Mouse (Mus musculus): ENCODE measurements around the gene Nav3.
A peak's percentile ranks its signal among the peaks of the same experiment; 100 is the strongest.

Gene Nav3

DNA sequence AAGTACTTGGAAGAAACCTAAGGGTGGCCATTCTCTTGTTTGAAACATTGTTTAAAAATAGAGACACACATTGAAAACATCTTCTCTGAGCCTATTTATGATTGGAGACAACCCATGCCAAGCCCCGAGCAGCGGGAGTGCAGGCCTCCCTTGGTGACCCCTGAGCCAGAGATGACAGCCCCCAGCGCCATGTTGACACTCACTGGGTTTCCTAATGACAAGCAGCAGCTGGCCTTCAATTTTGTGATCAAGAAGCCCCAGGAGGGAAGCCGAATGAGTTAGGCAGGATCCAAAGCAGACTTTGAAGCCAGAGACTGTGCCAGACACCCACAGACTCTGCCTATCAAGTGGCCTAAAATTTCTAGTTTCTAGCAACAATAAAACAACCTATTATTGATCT, 263.1 kb downstream of the Nav3 start:
- DNase-seq (ENCODE audit: low spot score in 2 of 2) = no peak

DNA sequence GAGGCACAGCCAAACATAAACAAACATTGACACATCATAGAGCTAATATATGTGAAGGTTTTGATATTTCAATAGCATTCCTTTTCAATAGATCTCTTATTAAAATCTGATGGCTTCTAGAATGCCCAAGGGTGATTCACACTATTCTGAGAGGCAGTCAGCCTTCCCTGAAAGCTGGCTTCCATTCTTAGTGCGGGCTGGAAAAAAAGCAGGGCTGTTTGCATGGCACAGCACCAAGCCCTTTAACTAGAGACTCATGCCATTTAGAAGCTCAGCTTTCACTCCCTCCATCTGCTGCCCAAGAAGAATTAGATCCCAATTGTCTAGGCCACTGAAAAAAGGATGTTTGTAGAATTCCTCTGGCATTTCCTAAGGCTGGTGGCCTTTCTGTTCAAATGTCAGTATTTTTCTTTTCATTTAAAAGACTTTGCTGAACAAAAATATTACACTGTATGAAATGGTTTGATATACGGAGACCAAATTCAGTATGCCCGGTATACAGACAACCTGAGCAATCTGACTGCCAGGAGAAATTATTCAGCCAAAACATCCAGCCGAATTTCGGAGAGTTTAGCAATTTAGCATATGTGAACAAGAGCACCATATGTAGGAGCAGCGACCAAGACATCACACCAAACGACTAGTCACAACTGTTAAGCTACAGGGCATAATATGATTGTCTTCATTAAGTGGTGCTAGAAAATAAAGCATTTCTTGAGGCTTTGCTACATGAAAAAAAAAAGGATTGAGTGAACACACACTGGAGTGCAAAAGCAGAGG, 263.8 kb downstream of the Nav3 start:
- DNase-seq (ENCODE audit: low spot score in 2 of 2) = peak in 1 of 2 experiments; percentile 22

DNA sequence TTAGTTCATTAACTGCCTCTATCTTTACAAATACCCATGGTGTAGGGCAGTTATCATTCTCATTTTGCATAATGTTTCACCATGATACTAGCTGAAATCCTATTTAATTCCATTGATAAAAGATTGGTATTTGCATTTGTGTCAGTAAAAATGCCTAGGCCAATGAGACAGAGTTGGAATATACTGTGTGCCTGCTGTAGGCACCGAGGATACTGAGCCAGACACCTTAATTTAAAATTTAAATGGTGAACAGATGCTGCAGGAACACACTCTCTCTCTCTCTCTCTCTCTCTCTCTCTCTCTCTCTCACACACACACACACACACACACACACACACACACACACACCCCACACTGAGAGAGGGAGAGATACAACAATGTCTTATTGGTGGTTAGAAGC, 269.8 kb downstream of the Nav3 start:
- DNase-seq (ENCODE audit: low spot score in 2 of 2) = no peak

DNA sequence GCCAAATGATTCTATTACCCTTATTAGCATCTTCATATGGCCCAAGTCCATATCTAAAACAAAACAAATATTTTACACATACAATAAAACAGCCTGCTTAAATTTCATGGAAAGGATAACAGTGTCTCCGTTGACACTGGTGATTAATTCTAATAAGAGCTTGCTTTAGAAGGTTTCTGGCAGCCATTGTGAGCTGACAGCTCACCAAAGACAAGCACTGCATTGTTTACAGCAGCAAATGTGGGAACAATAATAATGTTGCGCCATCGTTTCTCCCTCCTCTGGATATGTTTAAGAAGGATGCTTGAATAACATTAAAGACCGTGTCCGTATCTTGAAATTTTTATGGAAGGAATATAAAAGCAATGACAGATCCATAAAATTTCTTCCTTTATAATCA, 280.1 kb downstream of the Nav3 start:
- DNase-seq (ENCODE audit: low spot score in 2 of 2) = no peak

DNA sequence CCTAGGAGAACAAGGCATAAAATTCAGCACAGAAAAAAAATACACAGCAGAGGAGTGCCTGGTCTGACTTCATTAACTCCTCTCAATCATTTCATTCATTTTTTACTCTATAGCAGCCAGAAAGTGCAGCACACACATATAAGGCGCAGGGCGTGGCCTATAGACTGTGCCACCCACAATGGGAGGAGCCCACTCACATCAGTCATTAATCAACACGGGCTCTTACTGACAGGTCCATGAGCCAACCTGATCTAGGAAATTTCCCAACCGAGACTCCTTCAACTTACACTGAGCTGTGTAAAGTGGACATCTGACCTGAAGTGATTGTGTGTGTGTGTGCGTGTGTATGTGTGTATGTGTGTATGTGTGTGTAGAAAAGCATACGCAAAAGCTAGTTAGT, 286.6 kb downstream of the Nav3 start:
- no peak for DNase-seq (ENCODE audit: low spot score in 2 of 2)

DNA sequence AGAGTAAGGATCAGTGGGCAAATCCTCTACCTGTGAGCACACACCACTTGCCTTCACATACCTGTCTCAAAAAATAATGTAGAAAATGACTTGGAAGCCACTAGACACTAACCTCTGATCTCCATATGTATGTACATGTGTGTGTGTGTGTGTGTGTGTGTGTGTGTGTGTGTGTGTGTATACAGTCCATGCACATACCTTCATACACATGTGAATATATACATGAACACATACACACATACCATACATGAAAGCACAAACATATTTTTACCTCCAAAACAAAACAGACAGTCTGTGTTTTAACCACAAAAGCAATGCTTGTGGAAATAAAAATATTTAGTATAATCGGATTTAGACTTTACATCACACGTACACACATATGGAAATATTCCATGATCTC, 287.1 kb downstream of the Nav3 start:
- no peak for DNase-seq (ENCODE audit: low spot score in 2 of 2)

DNA sequence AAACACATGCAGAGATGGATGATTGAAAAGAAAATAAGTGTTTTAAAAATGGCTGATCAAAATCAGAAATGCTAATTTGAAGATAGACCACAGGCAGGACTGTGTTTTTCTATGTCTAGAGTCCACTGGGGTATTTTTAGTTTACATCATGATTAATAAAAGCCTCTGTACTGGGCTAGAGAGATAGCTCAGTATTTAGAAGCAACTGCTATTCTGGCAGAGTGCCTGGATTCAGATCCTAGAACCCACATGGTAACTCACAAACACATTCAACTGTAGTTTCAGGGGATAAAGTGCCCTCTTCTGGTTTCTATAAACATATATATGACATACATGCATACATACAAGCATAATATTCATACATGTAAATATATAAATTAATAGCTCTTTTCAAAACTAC, 293.4 kb downstream of the Nav3 start:
- no peak for DNase-seq (ENCODE audit: low spot score in 2 of 2)

DNA sequence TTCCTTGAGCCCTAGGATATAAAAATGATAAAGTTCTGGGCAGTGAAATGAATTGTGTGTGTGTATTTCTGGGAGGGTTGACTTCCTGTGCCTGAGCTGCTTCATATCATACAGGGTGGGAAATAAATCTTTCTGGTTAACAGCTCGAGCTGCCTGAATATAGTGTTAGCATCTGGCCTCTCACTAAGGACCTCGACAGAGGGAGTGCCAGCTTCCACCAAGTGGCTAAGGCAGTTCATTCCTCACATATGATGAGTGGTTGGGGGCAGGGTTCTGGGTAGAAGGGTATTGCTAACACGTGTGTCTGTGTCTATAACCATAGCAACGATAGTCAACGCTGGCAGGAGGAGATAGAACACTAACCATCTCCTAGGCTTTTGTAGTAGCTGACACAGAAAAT, 295.1 kb downstream of the Nav3 start:
- DNase-seq (ENCODE audit: low spot score in 2 of 2) = no peak

DNA sequence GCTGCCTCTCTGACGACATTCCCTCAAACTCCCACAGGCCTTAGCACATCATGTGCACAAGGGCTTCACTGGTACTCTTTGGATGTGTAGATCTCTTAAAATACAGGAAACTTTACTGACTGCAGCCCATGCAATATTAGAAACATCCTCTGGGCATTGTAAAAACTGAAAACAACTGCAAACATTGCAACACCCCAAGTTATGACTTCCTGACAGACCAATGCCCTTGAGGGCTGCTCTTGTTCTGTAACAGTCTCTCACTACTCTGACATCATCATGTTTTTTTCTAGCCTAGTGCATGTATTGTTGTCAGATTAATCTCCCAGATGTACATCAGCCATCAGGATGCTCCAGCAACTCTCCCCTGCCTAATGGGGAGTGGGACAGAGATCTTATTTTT, 296.5 kb downstream of the Nav3 start:
- DNase-seq (ENCODE audit: low spot score in 2 of 2) = no peak

DNA sequence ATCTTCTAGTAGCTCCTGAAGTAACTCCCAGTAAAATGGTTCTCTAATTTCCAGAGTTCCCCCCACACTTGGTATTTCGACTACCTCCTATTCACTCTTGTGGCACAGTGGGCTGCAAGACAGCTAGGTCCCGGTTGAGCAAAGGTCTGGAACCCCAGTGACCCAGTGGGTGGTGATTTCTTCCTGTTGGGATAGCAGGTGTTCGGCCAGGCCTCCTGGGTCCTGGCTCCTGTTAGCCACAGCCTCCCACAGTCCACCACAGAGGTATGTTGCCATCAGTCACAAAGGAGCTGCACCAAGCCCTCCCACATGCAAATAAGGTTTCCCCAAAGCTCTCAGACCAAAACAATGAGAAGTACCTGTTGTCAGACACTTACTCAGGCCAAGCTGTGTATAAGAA, 297.9 kb downstream of the Nav3 start:
- DNase-seq (ENCODE audit: low spot score in 2 of 2) = no peak

DNA sequence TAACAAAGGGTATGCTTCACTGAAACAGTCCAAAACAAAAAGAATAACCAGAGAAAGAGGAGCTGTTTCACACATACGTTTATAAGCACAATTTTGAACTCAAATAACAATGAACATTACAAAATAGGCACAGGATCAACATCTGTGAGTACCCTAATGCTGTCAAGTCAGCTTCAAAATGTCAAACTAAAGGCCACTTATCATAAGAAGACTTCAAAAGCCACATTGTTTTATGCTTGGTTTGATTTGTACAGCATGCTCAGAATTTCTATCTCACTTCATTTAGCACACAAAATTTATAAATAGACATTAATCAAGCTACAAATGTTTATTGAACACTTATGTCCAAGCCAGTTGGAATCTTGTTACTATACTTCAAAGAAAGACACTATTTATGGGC, 299.6 kb downstream of the Nav3 start:
- no peak for DNase-seq (ENCODE audit: low spot score in 2 of 2)

DNA sequence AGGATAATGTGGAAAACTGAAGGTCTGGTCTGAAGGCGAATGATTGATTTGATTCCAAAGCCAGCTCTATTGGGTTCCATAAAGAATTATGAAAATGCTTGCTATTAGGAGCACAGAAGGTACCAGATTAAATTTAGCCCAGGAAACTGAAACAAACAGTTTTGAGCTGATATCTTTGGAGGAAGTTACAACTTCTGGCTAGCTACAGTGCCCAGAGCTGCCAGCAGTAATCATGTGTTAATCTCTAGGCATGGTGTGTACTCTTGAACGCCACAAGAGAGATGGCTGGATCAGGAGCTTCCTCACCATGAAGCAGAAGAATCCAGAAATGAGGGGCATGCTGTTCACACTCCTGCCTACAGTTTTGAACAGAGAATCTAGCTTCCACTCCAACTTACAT, 300.5 kb downstream of the Nav3 start:
- DNase-seq (ENCODE audit: low spot score in 2 of 2) = no peak

DNA sequence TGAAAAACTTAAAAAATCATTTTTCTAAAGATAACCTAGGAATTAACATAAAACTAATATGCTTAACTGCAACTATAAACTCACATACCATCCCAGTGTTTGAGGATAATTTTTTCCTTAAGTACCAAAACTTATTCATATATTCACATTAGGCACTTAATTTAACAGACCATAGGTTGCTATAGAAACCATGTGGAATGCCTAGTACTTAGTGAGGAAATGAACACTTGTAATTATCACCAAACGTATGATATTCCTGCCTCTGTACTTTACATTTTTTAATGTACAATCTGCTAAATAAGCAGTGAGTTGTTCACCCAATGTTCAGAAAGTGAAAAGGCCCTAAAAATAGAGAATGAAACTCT, 301.1 kb downstream of the Nav3 start:
- DNase-seq (ENCODE audit: low spot score in 2 of 2) = no peak

DNA sequence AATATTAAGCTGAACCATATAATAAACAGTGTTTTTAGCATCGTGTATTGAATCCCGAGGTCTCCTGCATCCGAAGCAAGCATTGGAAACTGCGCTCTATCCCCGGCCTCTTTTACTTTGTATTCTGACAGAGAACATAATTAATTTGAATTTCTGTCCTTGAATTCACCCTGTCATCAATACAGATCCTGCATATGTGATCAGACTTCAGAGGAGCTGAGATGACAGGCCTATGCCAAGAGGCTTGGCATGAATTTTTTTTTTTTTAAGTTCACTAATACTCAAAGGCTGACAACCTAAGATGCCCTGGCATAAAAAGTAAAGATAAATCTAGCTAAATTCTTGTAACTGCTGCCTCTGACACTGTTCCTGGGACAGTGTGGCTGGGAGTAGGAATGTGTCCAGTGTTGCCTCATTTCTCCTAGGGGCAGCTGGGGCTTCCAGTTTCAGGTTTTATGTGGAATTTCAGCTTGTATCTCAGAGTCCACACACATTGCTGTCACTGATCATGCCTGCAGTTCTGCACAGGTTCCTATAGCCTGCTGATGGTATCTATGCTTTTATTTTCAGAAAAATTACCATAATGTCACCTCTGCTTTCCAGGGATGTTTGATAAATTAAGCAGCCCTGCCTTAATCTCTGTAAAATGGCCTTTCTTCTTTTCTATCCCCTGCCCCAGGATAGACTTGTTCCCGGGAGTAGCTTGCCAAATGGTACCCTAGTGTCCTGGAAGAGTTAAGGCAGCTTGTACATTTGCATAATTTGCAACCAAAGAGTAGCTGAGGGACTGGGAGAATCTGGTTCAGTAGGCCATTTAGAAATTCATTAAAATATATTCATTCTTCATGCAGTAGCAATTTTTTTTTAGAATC, 301.8 kb downstream of the Nav3 start:
- no peak for DNase-seq (ENCODE audit: low spot score in 2 of 2)

DNA sequence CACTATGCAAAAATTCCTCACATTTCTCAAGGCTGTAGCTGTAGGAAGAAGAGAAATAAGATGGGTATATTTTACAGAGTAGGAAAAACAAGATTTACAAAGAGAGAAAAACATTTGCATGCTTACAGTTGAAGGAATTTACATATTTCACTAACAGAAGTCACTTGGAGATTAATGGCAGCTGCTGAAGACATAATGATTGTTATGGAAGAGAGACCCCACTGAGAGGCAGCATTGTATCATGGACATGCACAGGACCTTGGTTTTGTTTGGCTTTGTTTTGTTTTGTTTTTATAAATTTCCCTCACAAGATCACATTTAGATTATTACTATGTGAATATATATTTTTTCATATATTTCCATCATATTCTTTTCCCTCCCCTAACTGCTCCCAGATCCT, 335.4 kb downstream of the Nav3 start:
- DNase-seq (ENCODE audit: low spot score in 2 of 2) = no peak

DNA sequence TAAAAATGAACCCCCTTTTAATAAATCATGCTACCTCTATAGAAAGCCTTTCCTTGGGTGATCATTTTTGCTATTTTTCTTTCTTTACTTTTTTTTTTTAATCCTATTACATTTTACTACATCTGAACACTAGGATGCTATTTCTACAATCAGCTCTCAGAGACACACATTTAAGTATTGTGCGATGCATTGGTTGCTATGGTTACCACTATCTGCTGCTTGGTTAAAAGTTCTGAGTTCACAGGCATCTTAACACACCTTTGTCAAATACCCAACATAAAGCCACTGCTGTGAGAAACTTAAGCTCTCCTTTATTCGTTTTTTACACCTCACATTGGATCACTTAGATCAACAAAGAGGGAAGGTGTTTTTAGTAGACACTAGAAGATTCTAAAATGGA, 338.7 kb downstream of the Nav3 start:
- no peak for DNase-seq (ENCODE audit: low spot score in 2 of 2)

DNA sequence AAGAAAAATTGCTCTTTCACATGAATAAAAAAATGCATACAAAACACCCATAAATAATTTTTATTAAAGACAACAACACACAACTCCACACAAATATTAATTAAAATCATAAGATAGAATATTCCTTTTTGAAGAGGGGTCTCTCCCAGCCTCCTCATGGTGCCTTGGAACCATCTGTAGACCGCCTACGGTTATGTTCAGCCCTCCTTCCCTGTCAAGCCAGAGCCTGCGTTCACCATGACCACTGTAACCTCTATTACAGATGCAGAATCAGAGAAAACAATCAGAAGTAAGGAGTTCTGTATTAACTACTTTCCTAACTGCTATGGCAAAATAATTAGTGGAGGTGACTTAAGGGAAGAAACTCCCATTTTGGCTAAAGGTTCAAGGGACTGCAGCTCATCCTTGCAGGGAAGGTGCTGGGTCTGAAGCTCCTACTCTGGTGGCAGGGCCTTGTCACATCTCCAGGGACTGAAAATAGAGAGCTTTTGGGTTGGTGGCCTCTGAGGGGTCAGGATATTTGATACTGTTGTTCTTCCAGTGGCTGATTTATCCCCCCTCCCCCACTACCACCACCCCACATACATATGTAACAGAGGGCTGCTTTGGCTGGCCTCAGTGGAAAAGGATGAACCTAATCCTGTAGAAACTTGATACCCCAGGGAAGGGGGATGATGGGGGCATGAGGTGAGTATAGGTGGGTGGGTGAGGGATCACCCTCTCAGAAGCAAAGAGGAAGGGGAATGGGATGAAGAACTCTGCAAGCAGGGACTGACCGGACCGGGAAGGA, 343.1 kb downstream of the Nav3 start:
- DNase-seq (ENCODE audit: low spot score in 2 of 2) = no peak

DNA sequence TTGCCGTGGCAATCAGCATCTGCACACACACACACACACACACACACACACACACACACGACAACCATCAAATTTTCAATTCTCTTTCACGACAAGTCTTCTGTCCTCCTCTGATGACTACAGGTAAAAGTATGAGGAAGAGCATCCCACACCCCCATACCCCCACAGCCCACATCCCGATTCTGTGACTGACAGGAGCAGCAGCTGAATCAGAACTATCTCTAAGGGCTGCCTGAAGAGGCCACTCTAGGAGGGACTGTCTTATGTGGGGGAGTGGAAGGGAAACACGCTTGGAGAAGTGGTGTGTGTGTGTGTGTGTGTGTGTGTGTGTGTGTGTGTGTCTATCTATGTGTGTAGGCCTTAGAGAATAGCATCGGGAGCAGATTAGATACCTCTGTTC, 352.7 kb downstream of the Nav3 start:
- DNase-seq (ENCODE audit: low spot score in 2 of 2) = no peak

DNA sequence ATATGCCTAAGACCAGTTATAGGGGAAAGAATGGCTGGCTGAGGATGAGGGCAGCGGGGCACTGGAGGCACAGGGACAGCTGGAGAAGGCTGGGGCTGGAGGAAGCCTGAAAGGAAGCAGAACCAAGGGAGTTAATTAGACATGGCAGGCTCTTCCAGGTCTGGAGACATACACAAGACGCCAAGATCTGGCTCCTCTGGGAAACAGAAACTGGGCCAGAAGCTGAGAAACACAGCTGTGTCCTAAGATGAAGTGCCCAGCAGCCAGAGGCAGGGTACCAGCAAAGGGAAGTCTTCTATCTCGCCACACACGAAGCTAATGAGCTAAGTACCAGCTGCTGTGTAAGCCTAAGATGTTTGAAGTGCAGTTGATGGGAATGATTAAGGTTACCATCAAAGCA, 353.8 kb downstream of the Nav3 start:
- DNase-seq (ENCODE audit: low spot score in 2 of 2) = no peak

DNA sequence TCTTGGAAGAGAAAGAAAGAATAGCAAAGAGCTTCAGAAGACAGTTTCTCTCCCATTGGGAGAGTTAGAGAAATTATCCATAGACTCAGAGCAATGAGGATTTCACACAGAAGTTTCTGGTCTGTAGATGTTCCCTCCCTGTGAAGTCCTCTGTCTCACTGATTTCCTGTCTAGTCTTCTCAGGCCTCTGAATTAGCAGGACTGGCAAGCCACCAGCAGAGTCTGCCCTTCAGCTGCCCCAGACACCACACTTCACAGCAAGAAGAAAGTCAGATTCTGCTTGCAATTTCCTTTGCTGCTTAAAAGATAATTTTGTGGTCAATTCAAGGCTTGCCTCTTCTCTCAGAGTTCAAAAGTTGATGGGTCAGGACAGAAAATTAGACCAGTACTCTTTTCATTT, 361.6 kb downstream of the Nav3 start:
- DNase-seq (ENCODE audit: low spot score in 2 of 2) = no peak

DNA sequence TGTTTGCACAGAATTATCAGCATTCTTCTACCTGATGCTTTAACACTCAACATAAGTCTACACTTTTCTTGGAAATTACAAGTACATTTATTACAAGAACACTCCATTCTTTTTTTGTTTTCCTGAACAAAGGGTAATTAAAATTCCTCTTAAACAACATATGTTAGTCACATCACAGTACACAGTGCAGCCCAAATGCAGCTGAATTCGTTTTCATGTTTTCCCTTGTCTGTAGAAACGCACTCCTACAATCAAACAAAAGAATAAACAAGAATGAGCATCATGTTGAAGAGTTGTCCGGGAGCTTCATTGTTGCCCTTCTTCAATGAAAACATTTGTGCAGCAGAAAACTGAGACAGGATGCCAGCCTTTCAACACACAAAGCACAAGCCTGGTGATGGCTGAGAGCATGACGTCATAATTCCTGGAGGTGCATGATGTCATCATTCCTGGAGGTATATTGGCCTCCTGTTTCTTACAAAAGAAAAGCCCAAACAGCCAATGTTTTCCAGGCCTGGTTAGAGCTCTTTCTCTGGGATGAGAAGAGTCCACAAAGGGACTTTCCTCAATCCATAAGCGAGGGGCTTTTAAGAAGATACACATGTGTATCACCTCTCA, 367.5 kb downstream of the Nav3 start:
- DNase-seq (ENCODE audit: low spot score in 2 of 2) = no peak

DNA sequence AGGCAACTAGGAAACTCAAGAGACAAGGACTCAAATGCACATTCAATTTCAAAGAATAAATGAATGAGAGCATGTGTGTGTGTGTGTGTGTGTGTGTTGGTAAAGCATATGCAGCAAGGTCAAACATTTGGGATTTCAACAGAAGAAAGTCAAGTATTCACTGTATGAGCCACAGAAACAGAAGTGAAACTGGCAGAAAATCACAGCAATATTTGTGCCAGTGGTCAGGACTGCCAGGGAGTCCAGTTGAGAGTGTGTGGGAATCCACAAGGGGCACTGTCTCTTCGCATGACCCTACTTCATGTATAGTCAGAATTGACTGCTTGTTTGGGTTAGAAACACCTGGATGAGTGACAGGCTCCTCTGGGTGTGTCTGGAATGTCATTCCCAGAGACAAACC, 370.1 kb downstream of the Nav3 start:
- no peak for DNase-seq (ENCODE audit: low spot score in 2 of 2)
